Mouse (Mus musculus) heart, adult 18-20 months (tissue): ENCODE results near the gene Tsen54. TPM values are rescaled to one million over a fixed set of nuclear protein-coding genes. Genes with fewer than 3 reads are reported as not detected.
"Not testable (repeated sequence)": the region's sequence is repeated elsewhere in the genome, so short reads cannot be mapped to it uniquely, and the experiment has no call there.

Experiments used
- DNase-seq, 2 experiments: peaks; one replicate each; pipeline ENCODE4 v3.0.0; 2021 to 2022; ENCODE audit warnings: mixed read lengths in 1 of 2
- total RNA-seq, 2 experiments: library from RNA; stranded (reverse); gene quantifications; 2 replicates each; pipeline ENCODE4 v1.2.3; 2021

The Tsen54 gene
- total RNA-seq, 2 experiments from 2014 or later, result 7.1 to 8.5 TPM

DNA sequence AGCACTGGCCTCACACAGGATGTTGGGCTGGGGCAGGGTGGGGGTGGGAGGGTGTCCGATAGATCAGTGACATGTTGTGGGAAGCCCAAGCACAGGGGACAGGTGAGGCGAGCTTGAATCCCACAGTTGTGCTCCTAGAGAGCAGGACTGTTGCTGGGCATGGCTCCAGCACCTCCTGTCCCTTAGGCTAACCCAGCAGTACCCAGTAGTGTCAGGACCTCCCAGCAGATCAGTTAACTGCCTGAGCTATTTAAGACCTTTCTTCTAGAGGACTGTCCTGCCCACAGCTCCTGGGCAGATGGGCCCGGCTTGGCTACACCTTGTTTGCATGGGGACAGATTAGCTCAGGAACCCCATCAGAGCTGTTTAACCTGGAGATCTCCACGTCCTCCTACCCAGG, 14.5 kb downstream of the Tsen54 start:
- DNase-seq, result no peak

GRCm38 (mm10) chr11:115830550-115831325, 16.2 kb downstream of the Tsen54 start:
- no peak for DNase-seq

DNA sequence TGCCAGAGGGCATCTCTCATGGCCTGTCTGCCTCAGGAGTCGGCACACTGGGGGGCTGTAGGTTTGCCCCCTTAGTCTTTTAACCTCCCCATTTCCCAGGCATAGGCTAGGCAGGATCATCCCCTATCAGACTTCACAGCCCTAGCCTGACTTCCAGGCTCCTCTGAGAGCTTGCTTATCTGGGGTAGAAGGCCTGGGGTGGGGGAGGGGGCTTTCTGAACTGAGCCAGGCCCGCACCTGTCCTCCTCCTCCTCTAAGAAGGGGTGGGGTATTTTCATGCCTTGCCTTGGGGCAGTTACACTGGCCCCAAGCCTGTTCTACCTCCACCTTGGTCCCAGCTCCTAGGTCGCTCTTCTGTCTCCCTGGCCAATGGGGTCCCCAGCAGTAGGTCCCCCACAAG, 17.0 kb downstream of the Tsen54 start:
- DNase-seq, result no peak

DNA sequence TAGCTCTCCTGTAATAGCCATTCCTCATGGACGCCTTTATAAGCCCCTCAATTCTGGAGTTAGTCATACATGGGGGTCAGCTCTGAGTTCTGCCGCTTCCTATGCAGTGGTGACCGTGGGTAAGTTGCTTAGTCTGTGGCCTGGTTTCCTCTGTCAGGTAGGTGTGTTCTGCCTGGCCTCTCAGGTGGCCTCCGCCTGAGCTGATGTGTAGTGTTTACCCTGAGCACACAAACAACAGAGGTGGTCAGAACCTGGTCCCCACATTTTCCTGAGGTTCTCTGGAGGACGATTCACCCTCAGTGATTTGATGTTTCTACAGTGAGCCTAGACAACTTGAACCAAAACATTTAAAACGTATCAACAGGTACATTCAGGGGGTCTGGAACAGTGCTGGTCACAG, 17.5 kb downstream of the Tsen54 start:
- DNase-seq, result no peak

DNA sequence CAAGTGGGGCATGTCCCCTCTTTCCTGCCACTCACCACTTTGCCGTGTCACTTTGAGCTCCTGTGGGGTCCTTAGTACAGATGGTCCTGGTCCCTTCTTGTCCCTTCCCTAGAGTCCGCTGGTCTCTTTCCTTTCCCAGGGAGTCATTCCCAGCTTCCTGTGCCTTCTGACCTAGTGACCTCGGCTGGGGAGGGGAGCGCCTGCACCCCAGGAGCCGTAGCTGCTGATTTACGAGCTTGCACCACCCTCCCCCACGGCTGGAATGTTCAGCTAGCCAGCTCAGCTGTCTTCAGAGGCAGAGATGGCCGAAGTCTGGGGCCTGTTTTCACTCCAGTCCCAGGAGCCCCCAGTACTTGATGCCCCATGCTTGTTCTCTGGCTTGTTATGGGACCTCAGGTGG, 18.0 kb downstream of the Tsen54 start:
- DNase-seq, result peak; percentile 34 to 60

DNA sequence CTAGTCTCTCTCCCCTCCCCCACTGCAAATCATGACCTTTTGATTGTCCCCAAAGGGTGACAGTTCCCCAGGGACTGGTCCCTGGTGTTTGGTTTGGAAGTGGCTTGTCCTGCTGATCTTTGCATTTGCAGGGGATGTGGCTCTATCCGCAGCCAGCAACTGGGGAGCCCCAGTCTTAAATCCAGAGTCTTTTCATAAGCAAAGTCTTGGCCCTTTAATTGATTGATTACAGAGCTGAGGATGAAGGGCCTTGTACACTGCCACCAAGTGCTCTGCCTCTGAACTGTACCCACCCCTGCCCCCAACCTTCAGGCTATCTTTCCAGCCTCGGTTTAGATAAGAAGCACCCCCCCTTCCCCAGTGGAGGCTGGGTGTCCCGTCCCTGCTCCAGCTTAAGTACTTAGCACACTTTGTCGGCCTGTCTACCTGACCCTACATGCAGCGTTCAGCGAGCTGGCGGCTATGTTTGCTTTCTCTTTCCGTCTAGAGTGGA, 18.5 kb downstream of the Tsen54 start:
- no peak for DNase-seq

GRCm38 (mm10) chr11:115834033-115834432, 19.5 kb downstream of the Tsen54 start:
- DNase-seq, result no peak

GRCm38 (mm10) chr11:115836656-115837395, 22.3 kb downstream of the Tsen54 start:
- DNase-seq, result no peak

GRCm38 (mm10) chr11:115837606-115838345, 23.3 kb downstream of the Tsen54 start:
- DNase-seq, result no peak

DNA sequence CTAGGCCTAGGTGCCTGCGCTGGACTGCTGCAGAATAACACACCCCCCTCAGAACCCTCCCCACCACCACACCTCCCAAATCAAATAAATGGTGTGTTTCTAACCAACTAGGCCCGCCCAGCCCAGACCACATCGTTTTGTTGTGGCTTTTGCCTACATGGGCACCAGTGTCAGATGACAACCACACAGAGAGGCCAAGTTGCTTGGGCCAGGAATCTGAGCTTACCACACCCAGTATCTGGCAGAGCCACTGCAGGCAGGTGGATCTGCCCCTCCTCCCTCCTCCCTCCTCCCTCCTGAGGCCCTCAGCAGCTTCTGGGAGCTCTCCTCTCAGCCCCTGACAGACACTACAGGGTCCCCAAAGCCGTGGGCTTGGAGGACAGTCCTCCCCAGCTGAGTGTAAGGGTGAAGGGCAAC, 24.4 kb downstream of the Tsen54 start:
- peak; percentile 41 to 44 for DNase-seq

- no peak for DNase-seq
Observed at GRCm38 (mm10) chr11:115839732-115840131, 25.2 kb downstream of the Tsen54 start.

- no peak for DNase-seq
Observed at GRCm38 (mm10) chr11:115841044-115841443, 26.5 kb downstream of the Tsen54 start.

- DNase-seq, result peak; percentile 77 to 85
Observed at GRCm38 (mm10) chr11:115841961-115842550, 27.5 kb downstream of the Tsen54 start.

DNA sequence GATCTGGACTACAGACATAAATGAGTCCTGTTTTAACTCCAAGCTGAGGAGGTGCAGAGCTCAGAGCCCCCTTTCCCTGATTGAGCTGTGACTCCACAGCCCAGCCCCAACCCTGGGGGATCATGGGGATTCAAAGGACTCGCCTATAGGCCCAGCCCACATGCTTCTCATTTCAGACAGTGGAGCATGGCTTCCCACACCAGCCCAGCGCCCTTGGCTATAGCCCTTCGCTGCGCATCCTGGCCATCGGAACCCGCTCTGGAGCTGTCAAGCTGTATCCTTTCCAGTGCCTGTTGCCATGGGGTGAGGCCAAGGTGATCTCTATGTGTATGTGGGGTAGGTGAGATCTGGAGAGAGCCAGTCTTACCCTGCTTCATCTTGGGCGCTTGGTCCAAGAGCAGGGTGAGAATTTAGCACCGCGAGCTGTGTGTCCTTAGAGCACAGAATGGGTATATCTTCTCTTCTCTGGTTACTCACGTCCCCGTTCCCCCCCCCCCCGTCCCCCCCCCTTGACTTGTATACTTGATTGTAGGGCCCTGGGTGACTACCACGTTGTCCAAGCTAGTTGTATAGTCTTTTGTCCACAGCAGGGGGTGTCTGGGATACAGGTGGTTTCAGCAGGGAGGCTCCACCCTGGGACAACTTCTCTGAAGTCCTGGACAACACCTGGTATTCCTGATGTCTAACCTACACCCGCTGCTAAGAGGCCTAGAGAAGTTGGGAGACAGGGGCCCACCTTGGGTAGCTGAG, 28.8 kb downstream of the Tsen54 start:
- DNase-seq, result no peak

- DNase-seq, result no peak
Observed at GRCm38 (mm10) chr11:115843891-115844239, 29.3 kb downstream of the Tsen54 start.

DNA sequence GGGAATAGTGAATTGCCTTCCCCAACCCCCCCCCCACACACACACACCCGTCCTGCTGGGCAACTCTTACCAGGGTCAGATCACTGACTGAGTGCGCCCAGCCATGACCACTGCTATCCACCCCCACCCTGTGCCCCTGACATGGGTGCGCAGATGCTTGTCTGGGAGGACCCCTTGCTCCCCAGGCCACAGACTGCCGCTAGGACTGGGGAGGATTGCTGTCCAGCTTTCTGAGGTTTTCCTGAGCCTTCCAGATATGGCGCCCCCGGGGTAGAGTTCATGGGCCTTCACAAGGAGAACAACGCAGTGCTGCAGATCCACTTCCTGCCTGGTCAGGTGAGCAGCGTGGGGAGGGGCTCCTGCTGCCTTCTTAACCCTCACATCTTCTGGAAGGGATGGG, 29.7 kb downstream of the Tsen54 start:
- no peak for DNase-seq

DNA sequence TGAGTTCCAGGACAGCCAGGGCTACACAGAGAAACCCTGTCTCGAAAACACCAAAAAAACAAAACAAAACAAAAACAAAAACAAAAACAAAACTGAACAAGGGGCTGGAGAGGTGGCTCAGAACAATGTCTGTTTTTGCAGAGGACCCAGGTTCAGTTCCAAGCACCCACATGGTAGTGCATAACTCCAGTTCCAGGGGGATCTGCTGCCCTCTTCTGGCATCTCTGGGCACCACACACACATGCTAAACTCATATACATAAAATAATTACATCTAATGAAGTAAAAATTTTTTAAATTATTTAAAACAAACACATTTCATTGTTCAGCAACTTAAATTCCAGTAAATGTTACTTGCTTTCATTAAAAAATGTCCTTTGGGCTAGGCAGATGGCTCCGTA, 31.3 kb downstream of the Tsen54 start:
- no peak for DNase-seq

GRCm38 (mm10) chr11:115854674-115855073, 40.1 kb downstream of the Tsen54 start:
- no peak for DNase-seq

- DNase-seq, result not testable (repeated sequence)
Observed at GRCm38 (mm10) chr11:115857146-115857545, 42.6 kb downstream of the Tsen54 start.

DNA sequence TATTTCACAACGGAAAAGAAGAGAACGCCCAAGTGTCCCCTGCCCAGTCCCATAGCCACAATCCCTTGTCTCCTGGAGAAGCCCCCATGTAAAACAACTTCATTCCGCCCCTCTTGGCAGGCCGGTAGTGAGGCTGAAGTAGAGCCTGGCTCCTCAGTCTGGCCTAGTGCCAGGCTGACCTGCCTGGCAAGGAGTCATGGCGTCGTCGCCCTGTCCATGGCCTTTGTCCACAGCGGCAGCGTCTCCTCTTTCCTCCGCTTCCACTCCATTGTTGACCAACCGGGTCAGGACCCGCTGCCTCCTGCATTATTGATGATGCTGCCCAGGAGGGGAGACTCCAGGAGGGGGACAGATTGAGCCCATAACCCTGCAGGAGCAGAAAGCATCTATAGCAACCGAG, 43.4 kb downstream of the Tsen54 start:
- DNase-seq, result no peak

DNA sequence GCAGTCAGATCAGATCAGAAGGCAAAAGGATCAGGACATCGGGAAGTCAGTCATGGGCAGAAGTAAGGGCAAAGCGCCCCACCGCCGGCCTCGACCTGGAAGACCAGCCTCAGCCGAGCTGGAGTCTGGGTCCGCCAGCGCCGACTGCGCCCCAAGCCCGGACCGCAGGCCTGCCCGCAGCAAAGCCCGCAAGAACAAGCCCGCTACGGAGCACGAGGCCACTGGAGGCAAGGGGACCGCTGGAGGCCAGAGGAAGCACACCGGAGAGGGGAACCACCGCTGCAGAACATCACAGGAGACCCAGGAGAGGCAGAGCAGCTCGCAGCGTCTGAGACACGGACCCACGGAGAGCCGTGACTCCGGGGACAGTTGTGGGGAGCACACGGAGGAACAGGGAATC, 43.8 kb downstream of the Tsen54 start, which contains the start of gene Myo15b:
Gene Myo15b (plus strand): TSS at position 53 of the 400 bp plus-strand sequence.
- DNase-seq, result no peak
